Comparison of ENCODE assay signal across 8 mouse cellular contexts in the genomic region with DNA sequence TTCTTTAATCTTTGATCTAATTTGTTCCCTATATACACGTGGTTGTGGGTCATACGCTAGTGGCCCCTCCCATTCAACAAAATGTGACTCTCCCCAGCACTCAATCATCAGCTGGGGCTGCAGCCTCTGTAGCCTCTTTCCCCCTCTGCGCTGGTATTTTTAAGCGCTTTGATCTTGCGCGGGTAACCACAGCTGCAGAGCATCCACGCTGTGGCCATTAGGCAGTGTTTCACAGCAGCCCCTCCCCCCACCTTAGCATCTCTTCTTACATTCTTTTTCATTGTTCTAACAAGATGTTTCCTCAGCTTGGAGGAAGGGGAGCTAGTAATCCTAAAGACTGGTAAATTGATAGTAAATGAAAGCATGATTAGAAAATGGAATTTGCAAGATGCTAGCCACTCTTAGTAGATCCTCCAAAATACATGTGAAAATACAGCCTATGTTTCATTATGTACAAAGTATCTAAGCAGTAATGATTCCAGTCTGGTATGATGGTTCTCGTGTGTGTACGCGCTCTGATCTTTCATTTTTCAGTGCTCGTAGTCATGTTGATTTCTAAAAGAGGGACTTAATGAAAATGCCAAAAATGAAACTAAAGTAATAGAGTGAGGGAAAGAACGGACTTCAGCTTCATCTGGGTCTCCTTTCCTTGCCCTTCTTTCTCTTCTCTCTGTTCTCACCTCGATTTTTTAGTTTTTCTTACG. TPM values are rescaled to one million over a fixed set of nuclear protein-coding genes. Genes with fewer than 3 reads are reported as not detected.
DNase-seq lines count a peak whose midpoint lies in the region; ATAC-seq and TF ChIP-seq lines count a peak whose summit lies in the region.

No protein-coding gene starts in this region.

- no peaks in the 10 kb centered on the region for H3K36me3 ChIP-seq in erythroblast, embryonic 14.5 days (ENCODE audit: control insufficient read depth)
- no peaks in the 10 kb centered on the region for H3K36me3 ChIP-seq in C2C12 (ENCODE audit: control insufficient read depth, insufficient read depth)
- no peaks in the 10 kb centered on the region for H3K36me3 ChIP-seq in hindbrain, embryonic 16.5 days (ENCODE audit: control insufficient read depth, insufficient read depth, low read length)

- H3K4me2 ChIP-seq in hindbrain, embryonic 16.5 days (ENCODE audit: low read length) = peak overlapping the region; percentile 69

- peak overlapping the region; percentile 79 for H3K27ac ChIP-seq in hindbrain, embryonic 16.5 days (ENCODE audit: low read depth, low read length)

- H3K27me3 ChIP-seq in erythroblast, embryonic 14.5 days (ENCODE audit: control insufficient read depth) = 0 out of 2 replicates have a peak, but pooled peaks cover 2% of the 10 kb centered on the region
- no peaks in the 10 kb centered on the region for H3K27me3 ChIP-seq in C2C12 (ENCODE audit: control insufficient read depth, insufficient read depth, insufficient read length)
- no peaks in the 10 kb centered on the region for H3K27me3 ChIP-seq in hindbrain, embryonic 16.5 days (replicated peaks; ENCODE audit: control insufficient read depth, insufficient read depth, low read length)

- H3K79me3 ChIP-seq in C2C12 (ENCODE audit: low read depth) = no peaks in the 10 kb centered on the region

- ATAC-seq in erythroblast, adult 5-6 weeks (replicated peaks; ENCODE audit: low FRiP score, poor library complexity, severe bottlenecking) = no peak
- ATAC-seq in hindbrain, embryonic 16.5 days = peak; percentile 37

- under 1% methylated on average over 14 of the region's 14 CpGs for WGBS in hindbrain, embryonic 16.5 days

- H3K4me3 ChIP-seq in erythroblast, embryonic 14.5 days (replicated peaks) = peak overlapping the region; percentile 69
- peak overlapping the region; percentile 19 for H3K4me3 ChIP-seq in C2C12 (ENCODE audit: insufficient read depth, poor library complexity, severe bottlenecking)
- H3K4me3 ChIP-seq in hindbrain, embryonic 16.5 days (ENCODE audit: low read length) = peak overlapping the region; percentile 59

- no peaks in the 10 kb centered on the region for H3K9me3 ChIP-seq in erythroblast, embryonic 14.5 days (ENCODE audit: control insufficient read depth, low read length)
- H3K9me3 ChIP-seq in hindbrain, embryonic 16.5 days (ENCODE audit: control insufficient read depth, low read length) = no peaks in the 10 kb centered on the region

- H3K9ac ChIP-seq in hindbrain, embryonic 16.5 days (ENCODE audit: low read depth, low read length) = peak overlapping the region; percentile 67

- TF ChIP-seq CTCF in C2C12 (IDR thresholded peaks at IDR 0.05; ENCODE audit: control insufficient read depth, insufficient read depth, insufficient read length) = no peak

- DNase-seq in embryo, embryonic 11 days = peak; percentile 92
- peak; percentile 22 for DNase-seq in lung, postnatal 14 days
- DNase-seq in retina, postnatal 1 day = peak; percentile 86
- no peak for DNase-seq in urinary bladder, postnatal 36 days (ENCODE audit: low spot score in 2 of 2)

- H3K79me2 ChIP-seq in C2C12 (ENCODE audit: control insufficient read depth, insufficient read depth) = no peaks in the 10 kb centered on the region

- no peak overlapping the region for H3ac ChIP-seq in C2C12 (ENCODE audit: control insufficient read depth, insufficient read length, low read depth)

- peaks cover 54% of the 10 kb centered on the region for H3K4me1 ChIP-seq in erythroblast, embryonic 14.5 days (ENCODE audit: control insufficient read depth)
- H3K4me1 ChIP-seq in hindbrain, embryonic 16.5 days (ENCODE audit: control insufficient read depth, insufficient read depth, low read depth, low read length) = no peaks in the 10 kb centered on the region

TF ChIP-seq in C2C12, 6 proteins besides CTCF, POLR2A, EP300 and RAD21:
- TF ChIP-seq FOSL1 (IDR thresholded peaks at IDR 0.05; ENCODE audit: insufficient read depth, low read length, poor library complexity, severe bottlenecking) = no peak
- TF ChIP-seq MYOD1 (IDR thresholded peaks at IDR 0.05; ENCODE audit: control insufficient read depth, insufficient read length, low read depth) = no peak
- TF ChIP-seq MAX (IDR thresholded peaks at IDR 0.05) = no peak
- no peak for TF ChIP-seq USF1 (IDR thresholded peaks at IDR 0.05; ENCODE audit: low read depth)
- TF ChIP-seq CEBPB (IDR thresholded peaks at IDR 0.05; ENCODE audit: low read depth) = peak; percentile 73
- TF ChIP-seq MYOG (IDR thresholded peaks at IDR 0.05; ENCODE audit: control insufficient read depth, extremely low read depth, insufficient read length) = no peak

RNA-seq across cellular contexts. Expression of a gene that starts 6.9 kb away (rescaled TPM):
- polyA plus RNA-seq in erythroblast, embryonic 14.5 days (2012) = 17.0 and 19.6 TPM in 2 replicates
- total RNA-seq in erythroblast, adult 5-6 weeks (2015; ENCODE audit: low replicate concordance) = 17.9 and 23.8 TPM in 2 replicates
- total RNA-seq in erythroblast, adult 5-6 weeks (2017; ENCODE audit: low replicate concordance) = 272 and 275 TPM in 2 replicates
- polyA plus RNA-seq in C2C12 (2012; fragmentation: generic; extraction: Trizol) = 6.8 TPM
- polyA plus RNA-seq in hindbrain, embryonic 16.5 days (2015; fragmentation: Nextera tagmentation; extraction: Ambion mirVana) = 2.2 and 2.5 TPM in 2 replicates

RNA-seq across cellular contexts. Expression of a gene that starts 7.1 kb away (rescaled TPM):
- 9.1 and 21.8 TPM in 2 replicates for polyA plus RNA-seq in erythroblast, embryonic 14.5 days (2012)
- 3.7 and 12.3 TPM in 2 replicates for total RNA-seq in erythroblast, adult 5-6 weeks (2015; ENCODE audit: low replicate concordance)
- total RNA-seq in erythroblast, adult 5-6 weeks (2017; ENCODE audit: low replicate concordance) = 705 and 715 TPM in 2 replicates
- 9.8 TPM for polyA plus RNA-seq in C2C12 (2012; fragmentation: generic; extraction: Trizol)
- 3.0 and 5.8 TPM in 2 replicates for polyA plus RNA-seq in hindbrain, embryonic 16.5 days (2015; fragmentation: Nextera tagmentation; extraction: Ambion mirVana)

RNA-seq across cellular contexts. Expression of a gene that starts 8.7 kb away (rescaled TPM):
- polyA plus RNA-seq in erythroblast, embryonic 14.5 days (2012) = 24.7 and 42.0 TPM in 2 replicates
- 32.4 and 38.2 TPM in 2 replicates for total RNA-seq in erythroblast, adult 5-6 weeks (2015; ENCODE audit: low replicate concordance)
- 129 and 151 TPM in 2 replicates for total RNA-seq in erythroblast, adult 5-6 weeks (2017; ENCODE audit: low replicate concordance)
- polyA plus RNA-seq in C2C12 (2012; fragmentation: generic; extraction: Trizol) = 31.8 TPM
- polyA plus RNA-seq in hindbrain, embryonic 16.5 days (2015; fragmentation: Nextera tagmentation; extraction: Ambion mirVana) = 6.5 and 6.7 TPM in 2 replicates

RNA-seq across cellular contexts. Expression of a gene that starts 14.2 kb away (rescaled TPM):
- 6.1 and 13.9 TPM in 2 replicates for polyA plus RNA-seq in erythroblast, embryonic 14.5 days (2012)
- 14.6 and 64.4 TPM in 2 replicates for total RNA-seq in erythroblast, adult 5-6 weeks (2015; ENCODE audit: low replicate concordance)
- total RNA-seq in erythroblast, adult 5-6 weeks (2017; ENCODE audit: low replicate concordance) = 627 and 660 TPM in 2 replicates
- polyA plus RNA-seq in C2C12 (2012; fragmentation: generic; extraction: Trizol) = 12.8 TPM
- 0.70 and 0.87 TPM in 2 replicates for polyA plus RNA-seq in hindbrain, embryonic 16.5 days (2015; fragmentation: Nextera tagmentation; extraction: Ambion mirVana)

RNA-seq across cellular contexts. Expression of a gene that starts 14.5 kb away (rescaled TPM):
- polyA plus RNA-seq in erythroblast, embryonic 14.5 days (2012) = 105 and 181 TPM in 2 replicates
- total RNA-seq in erythroblast, adult 5-6 weeks (2015; ENCODE audit: low replicate concordance) = 2.5 TPM in 1 of 2 replicates, not detected in the other
- 462 and 930 TPM in 2 replicates for total RNA-seq in erythroblast, adult 5-6 weeks (2017; ENCODE audit: low replicate concordance)
- polyA plus RNA-seq in C2C12 (2012; fragmentation: generic; extraction: Trizol) = 9.5 TPM
- not detected in 2 replicates for polyA plus RNA-seq in hindbrain, embryonic 16.5 days (2015; fragmentation: Nextera tagmentation; extraction: Ambion mirVana)

Comparison
In these comparisons a context has a peak if more than half of its experiments do, and no peak if none do; other contexts are left out.
1. H3K4me3 ChIP-seq: peak in every context shown above with its lines; median percentile 69 in erythroblast, embryonic 14.5 days; 59 in hindbrain, embryonic 16.5 days; 19 in C2C12.
2. DNase-seq: peak in embryo, embryonic 11 days (single experiment), lung, postnatal 14 days (single experiment) and retina, postnatal 1 day (single experiment); none in urinary bladder, postnatal 36 days (0 of 2).